Mouse (Mus musculus) hindbrain, postnatal 0 days (tissue): ENCODE measurements at regions not wholly inside any gene's neighbourhood (a gene's known extent, or its start where the extent isn't known, plus 50 kb on each side); places are given as distances from the start of the nearest gene placed in this dataset.
A peak's percentile ranks its signal among the peaks of the same experiment; 100 is the strongest.
"Not testable (repeated sequence)": the region's sequence is repeated elsewhere in the genome, so short reads cannot be mapped to it uniquely, and the experiment has no call there.

Experiments used
- ATAC-seq: fragments of 200-750 bp; cut with Nextera tagmentation; 2 replicates; pipeline ENCODE4 v1.8.0; 2017; ENCODE audit warnings: mild to moderate bottlenecking, moderate TSS enrichment, moderate library complexity
- DNase-seq: peaks from one replicate; pipeline ENCODE4 v3.0.0-alpha.2; 2015; ENCODE audit warnings: low spot score
- H3K27ac ChIP-seq: fragments of 300-500 bp; sonication (generic); 2 replicates; pipeline ENCODE4 v1.5.1; 2014; ENCODE audit warnings: mild to moderate bottlenecking
- H3K27me3 ChIP-seq: fragments of 300-500 bp; sonication (generic); 2 replicates; pipeline ENCODE4 v1.6.1; 2014; ENCODE audit warnings: low read length, mixed read lengths; ENCODE audit not compliant: insufficient read depth
- H3K36me3 ChIP-seq: fragments of 300-500 bp; sonication (generic); 2 replicates; pipeline ENCODE4 v1.6.1; 2014; ENCODE audit warnings: low read length, mixed read lengths; ENCODE audit not compliant: insufficient read depth
- H3K4me1 ChIP-seq: fragments of 300-500 bp; sonication (generic); 2 replicates; pipeline ENCODE4 v1.6.1; 2014; ENCODE audit warnings: antibody characterized with exemption, low read length, mixed read lengths; ENCODE audit not compliant: insufficient read depth
- H3K4me2 ChIP-seq: fragments of 300-500 bp; sonication (generic); 2 replicates; pipeline ENCODE4 v1.6.1; 2014; ENCODE audit warnings: low read depth, mild to moderate bottlenecking, low read length, moderate library complexity, mixed read lengths
- H3K4me3 ChIP-seq: fragments of 300-500 bp; sonication (generic); 2 replicates; pipeline ENCODE4 v1.5.1; 2014; ENCODE audit warnings: low read length
- H3K9ac ChIP-seq: fragments of 300-500 bp; sonication (generic); replicated peaks from 2 replicates; pipeline ENCODE4 v1.6.1; 2014; ENCODE audit warnings: mild to moderate bottlenecking, low read length, moderate library complexity, mixed read lengths
- H3K9me3 ChIP-seq: fragments of 300-500 bp; sonication (generic); 2 replicates; pipeline ENCODE4 v1.6.1; 2016; ENCODE audit warnings: low read length, mixed read lengths
- CTCF ChIP-seq: IDR thresholded peaks from 2 replicates; pipeline ENCODE4 v1.5.1; 2016; ENCODE audit warnings: antibody characterized with exemption, control low read depth, low read depth
- WGBS: fragments of 180-500 bp; shearing (Covaris S2); extraction: QIAGEN DNeasy Blood & Tissue Kit; methylation state at CpG from one replicate; pipeline ENCODE4 v1.1.7; 2014; 5-methylcytosine and 5-hydroxymethylcytosine counted together

DNA sequence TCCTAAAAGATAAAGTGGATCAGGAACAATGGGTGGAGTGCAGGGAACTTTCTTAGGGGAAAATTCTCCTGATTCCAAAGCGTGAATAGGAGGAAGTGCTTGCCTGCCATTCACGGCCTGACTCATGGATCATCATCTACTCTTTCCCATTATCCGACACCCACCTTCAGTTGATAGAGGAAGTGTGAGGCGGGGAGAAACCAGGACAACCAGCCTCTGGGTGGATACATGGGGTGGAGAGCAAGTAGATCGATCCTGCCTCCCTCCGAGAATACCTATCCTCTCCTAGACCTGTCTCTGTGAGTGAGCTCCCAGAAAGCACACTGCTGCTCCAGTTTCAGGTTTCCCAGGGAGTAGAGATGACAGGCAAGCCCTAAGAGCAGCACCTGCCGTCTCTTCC is 79.8 kb upstream of the Adgrl2 start:
- Histone ChIP-seq H3K9me3 (no peaks in the 10 kb centered on the region), H3K27ac (no peak overlapping the region), H3K36me3 (no peaks in the 10 kb centered on the region), H3K27me3 (no peaks in the 10 kb centered on the region), H3K4me3 (no peak overlapping the region), H3K4me1 (peaks cover 5% of the 10 kb centered on the region), H3K4me2 (no peak overlapping the region), H3K9ac (no peak overlapping the region)
- no peak for DNase-seq
- ATAC-seq: no peak
- TF ChIP-seq CTCF: no peak
- 73% methylated on average over 7 of the region's 7 CpGs for WGBS

DNA sequence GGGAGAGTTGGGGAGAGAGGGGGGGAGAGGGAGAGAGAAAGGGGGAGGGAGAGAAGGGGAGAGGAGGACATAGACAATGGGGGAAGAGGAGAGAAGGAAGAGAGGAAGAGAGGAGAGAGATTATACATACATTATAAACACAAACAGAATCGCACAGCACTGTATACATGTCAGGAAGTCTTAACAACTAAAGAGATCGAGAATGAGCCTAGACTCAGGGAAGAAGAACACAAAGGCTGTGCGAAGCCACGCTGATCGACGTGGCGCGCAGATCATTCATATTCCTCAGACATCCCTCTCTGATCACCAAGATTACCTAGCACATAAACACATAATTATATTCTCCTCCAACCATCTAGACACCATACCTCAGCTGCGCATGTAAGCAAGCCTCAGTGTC is 79.1 kb upstream of the Adgrl2 start:
- peak overlapping the region; percentile 28; the same call in 1 of the 2 replicates for H3K4me2 ChIP-seq

GRCm38 (mm10) chr3:149068821-149069220 is 78.5 kb upstream of the Adgrl2 start:
- no peak overlapping the region for H3K27ac ChIP-seq
- H3K4me2 ChIP-seq: peak overlapping the region; percentile 28
- no peak overlapping the region for H3K9ac ChIP-seq
- no peaks in the 10 kb centered on the region for H3K27me3 ChIP-seq
- no peaks in the 10 kb centered on the region for H3K9me3 ChIP-seq
- no peaks in the 10 kb centered on the region for H3K36me3 ChIP-seq
- DNase-seq (peak; percentile 23), ATAC-seq (0 out of 2 replicates have a peak, but pooled peaks have one; percentile 58)
- 50% methylated on average over 7 of the region's 7 CpGs for WGBS
- no peaks in the 10 kb centered on the region for H3K4me1 ChIP-seq
- no peak overlapping the region for H3K4me3 ChIP-seq
- no peak for TF ChIP-seq CTCF

More for the DNA sequence above, 79.1 kb upstream of the Adgrl2 start:
- no peak for TF ChIP-seq CTCF
- Histone ChIP-seq H3K4me1 (peaks cover under 1% of the 10 kb centered on the region; the same call in 1 of the 2 replicates), H3K9me3 (no peaks in the 10 kb centered on the region), H3K27me3 (no peaks in the 10 kb centered on the region), H3K4me3 (no peak overlapping the region), H3K9ac (no peak overlapping the region), H3K36me3 (no peaks in the 10 kb centered on the region), H3K27ac (no peak overlapping the region)
- DNase-seq (no peak), ATAC-seq (no peak)
- 76% methylated on average over 9 of the region's 9 CpGs for WGBS

DNA sequence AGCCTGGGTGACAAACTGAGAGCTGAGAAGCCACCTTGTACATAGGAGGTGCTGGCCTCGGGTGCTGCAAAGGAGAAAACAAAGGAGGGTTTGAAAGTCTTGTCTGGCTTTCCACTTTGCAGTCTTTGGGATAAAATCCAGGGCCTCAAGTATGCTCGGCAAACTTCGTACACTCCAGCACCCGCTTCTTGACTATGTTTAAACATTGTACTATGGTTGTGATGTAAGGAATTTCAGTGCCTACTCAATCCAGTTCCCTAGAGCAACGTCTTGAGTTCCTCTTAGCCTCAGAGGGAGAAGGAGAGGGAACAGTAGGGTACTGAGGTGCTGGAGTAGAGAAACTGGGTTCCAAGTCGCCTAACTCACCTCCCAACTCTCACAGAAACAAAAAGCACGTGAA is 77.4 kb upstream of the Adgrl2 start:
- ATAC-seq (no peak), DNase-seq (no peak)
- Histone ChIP-seq H3K4me1 (no peaks in the 10 kb centered on the region), H3K9ac (no peak overlapping the region), H3K27me3 (no peaks in the 10 kb centered on the region), H3K4me3 (no peak overlapping the region), H3K27ac (no peak overlapping the region), H3K4me2 (no peak overlapping the region), H3K36me3 (no peaks in the 10 kb centered on the region), H3K9me3 (no peaks in the 10 kb centered on the region)
- 86% methylated on average over 7 of the region's 7 CpGs for WGBS
- TF ChIP-seq CTCF: no peak

DNA sequence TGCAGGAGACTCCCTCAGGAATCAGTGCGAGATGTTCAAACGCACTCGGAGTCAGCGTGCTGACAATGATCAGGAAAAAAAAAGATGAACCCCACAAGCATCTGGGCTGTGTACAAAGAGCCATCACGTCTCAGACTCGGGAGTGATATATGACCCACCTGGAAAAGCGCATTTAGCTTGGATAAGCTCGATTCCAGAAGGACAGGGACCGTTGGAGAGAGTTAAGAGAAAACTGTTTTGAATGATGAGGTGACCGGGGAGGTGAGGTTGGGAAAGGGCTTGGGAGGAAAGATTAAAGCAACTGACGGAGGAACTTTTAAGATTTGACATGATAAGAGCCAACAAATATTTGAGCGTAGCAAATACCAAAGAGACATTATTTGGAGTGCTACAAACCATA is 64.7 kb upstream of the Adgrl2 start:
- Histone ChIP-seq H3K27me3 (no peaks in the 10 kb centered on the region), H3K4me1 (no peaks in the 10 kb centered on the region), H3K4me2 (no peak overlapping the region), H3K36me3 (no peaks in the 10 kb centered on the region), H3K9me3 (no peaks in the 10 kb centered on the region), H3K27ac (no peak overlapping the region), H3K4me3 (no peak overlapping the region), H3K9ac (no peak overlapping the region)
- TF ChIP-seq CTCF: no peak
- DNase-seq: peak; percentile 8
- WGBS: 67% methylated on average over 12 of the region's 12 CpGs
- ATAC-seq: no peak

DNA sequence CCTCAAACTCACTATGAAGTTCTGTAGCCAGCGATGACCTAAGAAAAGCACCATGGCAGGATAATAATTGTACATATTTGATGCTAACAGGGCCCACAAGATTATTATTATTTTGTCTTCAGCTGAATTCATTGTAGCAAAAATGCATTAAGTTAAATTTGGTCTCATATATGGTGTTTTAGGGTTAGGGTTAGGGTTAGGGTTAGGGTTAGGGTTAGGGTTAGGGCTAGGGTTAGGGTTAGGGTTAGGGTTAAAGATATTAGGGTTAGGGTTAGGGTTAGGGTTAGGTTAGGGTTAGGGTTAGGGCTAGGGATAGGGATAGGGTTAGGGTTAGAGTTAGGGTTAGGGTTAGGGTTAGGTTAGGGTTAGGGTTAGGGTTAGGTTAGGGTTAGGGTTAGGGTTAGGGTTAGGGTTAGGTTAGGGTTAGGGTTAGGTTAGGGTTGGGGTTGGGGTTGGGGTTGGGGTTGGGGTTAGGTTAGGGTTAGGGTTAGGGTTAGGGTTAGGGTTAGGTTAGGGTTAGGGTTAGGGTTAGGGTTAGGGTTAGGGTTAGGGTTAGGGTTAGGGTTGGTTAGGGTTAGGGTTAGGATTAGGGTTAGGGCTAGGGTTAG is 62.0 kb upstream of the Adgrl2 start:
- not testable (repeated sequence) for H3K9me3 ChIP-seq

DNA sequence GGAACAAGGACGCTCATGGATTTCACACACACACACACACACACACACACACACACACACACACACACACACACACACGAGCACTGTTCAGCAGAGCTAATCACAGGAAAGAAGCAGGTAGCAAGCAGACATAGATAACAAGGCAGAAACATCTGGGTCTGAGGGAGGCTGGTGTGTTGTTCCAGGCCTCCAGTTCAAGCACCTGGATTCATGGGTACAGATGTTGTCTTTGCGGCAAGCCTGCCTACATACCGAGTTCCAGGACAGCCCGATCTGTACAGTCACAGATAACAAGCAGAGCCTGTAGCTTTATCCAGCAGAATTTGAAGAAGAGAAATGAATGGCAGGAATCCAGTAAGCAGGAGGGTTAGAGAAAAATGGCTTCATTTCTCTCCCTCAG is 55.0 kb upstream of the Adgrl2 start:
- TF ChIP-seq CTCF: no peak

More for the DNA sequence above, 62.0 kb upstream of the Adgrl2 start:
- not testable (repeated sequence) for H3K27ac ChIP-seq, H3K36me3 ChIP-seq, H3K4me3 ChIP-seq, ATAC-seq, H3K27me3 ChIP-seq, H3K4me1 ChIP-seq, H3K9ac ChIP-seq, DNase-seq, H3K4me2 ChIP-seq
- 98% methylated on average over 1 of the region's 1 CpGs for whole genome bisulfite sequencing

More for the DNA sequence above, 55.0 kb upstream of the Adgrl2 start:
- H3K27ac ChIP-seq: no peak overlapping the region
- ATAC-seq (no peak), DNase-seq (no peak)
- WGBS: 90% methylated on average over 5 of the region's 5 CpGs
- H3K36me3 ChIP-seq: no peaks in the 10 kb centered on the region
- 0 out of 2 replicates have a peak, but pooled peaks cover 5% of the 10 kb centered on the region for H3K4me1 ChIP-seq
- H3K9ac ChIP-seq: no peak overlapping the region
- no peak overlapping the region for H3K4me2 ChIP-seq
- H3K27me3 ChIP-seq: no peaks in the 10 kb centered on the region
- no peaks in the 10 kb centered on the region for H3K9me3 ChIP-seq
- no peak overlapping the region for H3K4me3 ChIP-seq
